Mouse (Mus musculus): ENCODE measurements around the gene Kcnt2.
A peak's percentile ranks its signal among the peaks of the same experiment; 100 is the strongest.

Gene Kcnt2

DNA sequence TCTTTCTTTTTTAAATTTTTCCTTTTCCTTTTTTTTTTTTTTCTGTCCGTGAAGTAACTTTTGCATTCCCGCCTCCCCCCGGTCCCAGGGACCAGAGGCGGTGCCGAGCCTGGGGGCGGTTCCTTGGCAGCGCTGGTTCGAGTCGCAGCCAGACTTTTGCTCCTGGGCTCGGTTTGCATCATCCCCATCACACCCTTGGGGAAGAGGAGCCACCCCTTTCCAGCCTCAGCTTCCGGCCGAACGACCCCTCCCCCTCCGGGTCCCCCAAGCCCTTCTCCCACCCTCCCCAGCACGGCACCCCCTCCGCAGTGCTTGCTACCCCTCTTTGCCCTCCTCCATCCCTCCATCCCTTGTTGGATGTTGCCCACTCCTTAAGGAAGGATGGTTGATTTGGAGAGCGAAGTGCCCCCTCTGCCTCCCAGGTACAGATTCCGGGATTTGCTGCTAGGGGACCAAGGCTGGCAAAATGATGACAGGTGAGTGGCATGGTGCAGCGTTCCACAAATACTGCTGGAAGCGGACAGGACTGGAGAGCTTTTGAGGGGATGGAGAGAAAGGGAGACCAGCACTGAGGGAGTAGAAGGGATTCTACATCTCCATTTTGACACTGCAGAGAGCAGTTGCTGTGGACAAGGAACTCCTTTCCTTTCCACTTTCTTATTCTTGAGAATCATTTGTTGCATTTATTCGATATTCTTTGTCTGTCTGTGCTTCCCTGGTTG, at the start of gene Kcnt2:
TSS of gene Kcnt2 (plus strand) at position 283 of the 722 bp plus-strand sequence.
- DNase-seq = peak; percentile 98

DNA sequence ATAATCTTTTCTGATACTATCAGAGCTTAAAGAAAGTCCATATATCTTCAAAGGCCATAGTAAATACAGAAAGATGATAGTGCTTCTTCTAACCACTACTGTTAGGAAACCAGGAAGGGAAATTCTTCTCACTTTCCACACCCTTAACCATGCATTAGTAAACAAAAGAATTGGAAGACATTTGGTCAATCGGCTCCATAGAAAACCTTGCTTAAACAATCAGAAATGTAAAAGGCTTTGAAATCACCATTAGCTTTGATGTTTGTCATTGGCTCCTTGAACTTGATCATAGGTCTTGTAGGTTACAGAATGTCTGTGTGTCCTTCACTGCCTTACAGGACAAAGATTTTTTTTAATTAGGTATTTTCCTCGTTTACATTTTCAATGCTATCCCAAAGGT, 40.6 kb upstream of the Kcnt2 start:
- no peak for DNase-seq

DNA sequence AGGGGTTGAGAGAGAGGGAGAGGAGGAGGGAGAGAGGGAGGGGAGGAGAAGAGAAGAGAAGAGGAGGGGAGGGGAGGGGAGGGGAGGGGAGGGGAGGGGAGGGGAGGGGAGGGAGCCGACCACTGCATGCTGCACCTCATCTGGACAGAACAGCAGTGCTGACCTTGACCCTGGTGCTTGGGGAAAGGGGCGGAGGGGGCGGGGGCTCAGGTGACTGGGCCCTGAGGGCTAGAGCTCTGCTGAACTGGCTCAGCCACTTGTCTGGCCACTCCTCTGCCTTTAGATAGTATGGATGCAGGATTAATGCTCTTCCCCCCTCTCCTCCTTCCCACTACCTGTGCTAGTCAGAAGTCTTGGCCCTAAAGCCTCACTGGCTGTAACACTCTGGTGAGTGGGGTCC, 20.7 kb upstream of the Kcnt2 start:
- DNase-seq = no peak

DNA sequence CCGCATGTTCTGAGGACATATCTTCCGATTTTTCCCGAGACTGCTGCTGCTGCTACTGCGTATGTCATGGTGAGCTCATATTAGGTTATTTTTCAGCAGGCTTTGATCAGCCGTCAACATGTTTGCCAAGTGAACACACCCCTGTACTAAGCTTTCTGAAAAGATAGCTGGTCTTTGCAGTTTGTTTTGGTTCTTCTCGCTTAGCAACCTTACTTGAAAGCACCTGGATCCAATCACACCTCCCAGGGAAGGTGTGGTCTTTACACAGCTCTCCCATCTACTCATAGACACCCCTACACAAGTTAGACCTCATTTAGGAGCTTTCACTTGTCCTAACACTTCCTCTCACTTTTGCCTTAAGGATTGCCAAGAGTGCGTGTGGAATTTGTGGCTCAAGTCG, 19.3 kb upstream of the Kcnt2 start:
- DNase-seq = peak; percentile 86

DNA sequence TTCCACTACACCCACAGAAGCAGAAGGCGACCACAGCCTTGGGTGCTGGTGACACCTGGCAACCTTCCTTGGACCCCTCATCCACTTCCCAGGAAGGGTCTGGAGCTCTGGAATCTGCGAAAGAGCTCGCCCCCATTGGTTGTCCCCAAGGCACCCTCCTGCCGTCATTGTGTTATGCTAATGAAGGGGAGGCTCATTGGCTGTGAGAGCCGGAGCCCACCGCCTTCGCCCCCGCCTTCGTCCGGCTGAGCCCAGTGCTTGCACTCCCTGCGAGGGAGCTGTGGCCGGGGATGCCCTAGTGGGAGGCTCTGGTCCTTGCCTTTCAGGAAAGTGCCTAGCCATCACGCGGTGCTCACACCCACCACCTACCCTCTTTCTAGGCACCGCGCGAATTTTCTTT, 493 bp upstream of the Kcnt2 start:
- peak; percentile 98 for DNase-seq

DNA sequence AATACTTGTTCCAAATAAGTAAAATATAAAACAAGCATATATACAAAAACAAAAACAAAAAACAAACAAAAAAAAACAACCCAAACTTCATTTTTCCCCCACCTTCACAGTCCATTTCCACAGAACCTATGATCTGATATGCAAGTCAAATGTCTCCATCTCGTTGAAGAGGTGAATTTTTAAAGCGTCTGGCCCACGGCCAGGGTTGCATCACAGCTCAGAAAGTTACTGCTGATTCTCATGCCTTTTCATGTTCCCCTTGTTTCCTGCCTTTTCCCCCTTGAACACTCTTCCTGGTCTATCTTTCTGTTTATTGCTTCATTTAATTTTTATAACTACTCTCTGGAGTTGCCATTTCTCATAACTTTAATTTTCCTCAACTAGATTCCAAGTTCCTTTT, 18.7 kb downstream of the Kcnt2 start:
- DNase-seq = peak; percentile 93

DNA sequence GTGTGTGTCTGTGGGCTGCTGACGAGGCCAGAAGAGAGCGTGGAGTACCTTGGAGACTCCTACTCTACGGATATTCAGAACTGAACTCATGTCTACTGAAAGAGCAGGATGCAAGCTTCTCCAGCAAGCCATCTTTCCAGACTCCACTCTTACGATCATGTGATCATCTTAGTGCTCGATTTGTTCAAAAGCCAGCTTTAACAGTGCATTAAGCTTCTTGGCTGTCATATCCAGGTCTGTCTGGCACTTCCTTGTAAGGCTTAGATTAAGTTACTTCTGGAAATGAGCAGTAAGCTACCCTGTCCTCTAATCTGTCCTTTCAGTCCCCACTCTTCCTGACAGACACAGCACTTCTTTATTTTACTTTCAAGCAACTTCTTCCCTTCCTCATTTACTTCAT, 20.1 kb downstream of the Kcnt2 start:
- peak; percentile 82 for DNase-seq

DNA sequence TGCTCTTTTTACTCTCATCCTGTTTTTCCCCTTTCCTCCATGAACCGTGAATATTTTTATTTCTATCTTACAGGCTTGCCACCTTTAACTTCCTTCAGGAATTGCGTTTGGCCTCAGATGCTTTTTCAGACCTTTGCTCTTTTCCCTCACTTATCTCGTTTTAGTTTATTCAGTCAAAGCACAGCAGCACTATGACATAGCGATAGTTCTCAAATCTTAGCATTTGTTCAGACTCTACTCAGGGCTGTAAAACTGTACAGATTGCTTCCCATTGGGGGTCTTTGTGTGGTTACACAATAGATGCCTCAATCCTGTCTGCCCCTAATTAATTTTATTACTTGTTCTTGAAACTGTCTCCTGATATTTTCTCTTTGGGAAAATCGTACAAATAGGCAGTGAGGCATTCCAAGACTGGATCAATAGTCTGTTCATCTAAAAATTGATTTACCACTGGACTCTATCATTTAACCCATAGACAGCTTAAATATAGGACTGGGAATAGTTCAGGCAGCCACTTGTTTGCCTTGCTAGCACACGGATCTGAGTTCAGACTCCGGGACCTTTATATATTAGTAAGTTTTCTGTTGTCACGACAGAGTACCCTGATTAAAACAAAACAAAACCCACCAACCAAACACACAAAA, 20.8 kb downstream of the Kcnt2 start:
- DNase-seq = no peak

DNA sequence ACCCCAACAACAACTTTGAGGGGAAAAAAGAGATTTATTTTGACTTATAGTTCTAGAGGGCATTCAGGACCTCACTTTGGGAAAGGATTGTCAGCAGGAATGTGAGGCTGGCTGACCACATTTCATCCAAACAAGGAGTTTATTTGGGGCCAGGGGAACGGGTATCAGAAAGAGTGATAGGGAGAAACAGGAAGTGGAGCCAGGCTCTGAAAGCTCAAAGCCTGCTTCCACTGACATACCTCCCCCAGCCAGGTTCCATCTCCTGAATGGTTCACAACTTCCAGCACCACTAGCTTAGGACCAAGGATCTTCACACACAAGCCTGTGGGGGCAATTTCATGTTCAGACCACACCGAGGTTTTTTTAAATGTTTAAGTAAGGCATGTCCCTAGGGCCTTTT, 21.3 kb downstream of the Kcnt2 start:
- peak; percentile 90 for DNase-seq

DNA sequence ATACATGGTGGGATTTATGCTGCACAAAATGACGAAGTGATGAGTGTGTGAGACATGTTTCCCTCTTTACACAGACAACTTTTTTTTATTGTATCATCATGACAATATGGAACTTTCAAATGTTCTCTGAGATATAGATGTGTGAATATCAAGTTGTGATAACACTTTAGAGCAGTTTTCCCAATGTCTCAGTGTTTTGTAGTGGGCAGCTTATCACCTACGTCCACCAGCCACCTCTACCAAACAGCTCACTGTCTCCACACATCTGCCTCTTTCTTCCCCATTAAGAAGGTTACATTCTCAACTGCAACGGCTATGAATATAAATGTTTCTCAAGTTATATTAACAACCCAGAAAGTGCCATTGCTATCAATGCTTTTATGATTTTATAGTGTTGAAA, 27.7 kb downstream of the Kcnt2 start:
- DNase-seq = no peak

DNA sequence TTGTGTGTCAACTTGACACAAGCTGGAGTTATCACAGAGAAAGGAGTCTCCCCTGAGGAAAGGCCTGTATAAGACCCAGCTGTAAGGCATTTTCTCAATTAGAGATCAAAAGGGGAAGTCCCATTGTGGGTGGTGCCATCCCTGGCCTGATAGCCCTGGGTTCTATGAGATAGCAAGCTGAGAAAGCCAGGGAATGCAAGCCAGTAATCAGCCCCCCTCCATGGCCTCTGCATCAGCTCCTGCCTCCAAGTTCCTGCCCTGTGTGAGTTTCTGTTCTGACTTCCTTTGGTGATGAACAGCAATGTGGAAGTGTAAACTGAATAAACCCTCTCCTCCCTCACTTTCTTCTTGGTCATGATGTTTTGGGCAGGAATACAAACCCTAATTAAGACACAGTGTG, 29.9 kb downstream of the Kcnt2 start:
- DNase-seq = peak; percentile 84

DNA sequence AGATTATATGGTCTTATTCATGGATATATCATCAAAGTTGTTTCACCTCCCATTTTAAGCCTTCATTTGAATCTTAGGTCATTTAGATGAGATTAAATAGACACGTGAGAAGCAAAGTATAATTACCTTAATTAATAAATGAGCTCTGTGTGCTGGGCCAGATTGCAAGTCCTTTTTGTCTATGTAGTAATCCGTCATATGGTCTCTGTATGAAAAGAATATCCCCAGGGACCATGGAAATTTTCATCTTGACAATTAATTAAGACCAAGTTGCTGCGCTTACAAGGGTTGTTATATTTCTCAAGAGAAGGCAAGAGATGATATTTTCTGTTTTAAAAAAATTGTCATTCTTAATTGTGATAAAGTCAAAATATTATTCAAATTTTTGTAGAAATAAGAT, 47.2 kb downstream of the Kcnt2 start:
- no peak for DNase-seq

DNA sequence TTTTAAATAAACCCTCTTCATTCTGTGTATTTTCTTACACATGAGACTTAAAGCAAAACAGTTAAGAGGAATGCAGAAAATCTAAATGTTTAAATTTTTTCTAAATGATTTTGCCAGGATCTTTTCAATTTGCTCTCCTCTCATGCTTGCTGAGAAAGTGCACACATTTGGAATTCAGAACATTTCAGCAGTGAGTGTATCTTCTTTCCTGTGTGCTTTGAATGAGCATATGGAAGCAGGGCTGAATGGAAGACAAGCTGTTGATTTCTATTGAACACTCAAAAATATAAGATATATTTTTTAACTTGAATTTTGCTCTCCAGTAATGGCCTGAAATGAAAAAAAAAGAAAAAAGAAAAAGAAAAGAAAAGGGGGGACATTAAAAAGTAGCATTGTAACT, 49.5 kb downstream of the Kcnt2 start:
- DNase-seq = no peak

DNA sequence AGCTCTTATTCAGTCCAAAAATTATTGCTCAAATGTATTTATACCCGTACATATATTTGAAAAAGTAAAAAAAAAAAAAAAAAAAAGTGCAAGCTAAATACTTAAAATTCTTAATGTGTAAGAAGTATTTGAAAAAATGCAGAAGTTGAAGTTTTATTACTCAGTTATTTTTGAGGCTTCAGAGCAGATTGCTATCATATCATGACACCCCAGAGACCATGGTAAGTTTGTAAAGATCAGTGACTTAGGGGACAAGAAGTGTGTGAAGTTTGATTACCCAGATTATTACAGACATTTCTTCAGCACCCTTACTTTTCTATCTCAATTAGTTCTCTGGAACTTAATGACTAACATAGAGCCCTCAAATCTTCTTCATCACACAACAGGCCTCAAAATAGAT, 58.3 kb downstream of the Kcnt2 start:
- DNase-seq = no peak

DNA sequence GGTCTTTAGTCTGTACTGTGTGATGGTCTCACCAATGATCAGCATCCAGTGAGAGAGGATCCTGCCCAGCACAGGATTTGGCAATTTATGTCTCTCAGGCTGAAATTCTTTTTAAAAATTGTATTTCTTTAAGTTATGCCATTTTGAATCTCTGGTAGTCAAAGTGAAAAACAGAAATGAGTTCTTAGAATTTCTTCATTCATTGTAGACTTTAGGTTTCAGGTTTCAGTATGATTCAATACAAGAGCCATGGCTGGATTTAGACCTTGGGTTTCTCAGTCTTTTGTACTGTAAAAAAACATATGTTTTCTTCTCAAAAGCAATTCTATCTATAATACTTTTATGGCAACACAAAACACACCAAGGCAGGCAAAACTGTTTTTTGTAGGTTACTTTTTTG, 59.4 kb downstream of the Kcnt2 start:
- DNase-seq = no peak

DNA sequence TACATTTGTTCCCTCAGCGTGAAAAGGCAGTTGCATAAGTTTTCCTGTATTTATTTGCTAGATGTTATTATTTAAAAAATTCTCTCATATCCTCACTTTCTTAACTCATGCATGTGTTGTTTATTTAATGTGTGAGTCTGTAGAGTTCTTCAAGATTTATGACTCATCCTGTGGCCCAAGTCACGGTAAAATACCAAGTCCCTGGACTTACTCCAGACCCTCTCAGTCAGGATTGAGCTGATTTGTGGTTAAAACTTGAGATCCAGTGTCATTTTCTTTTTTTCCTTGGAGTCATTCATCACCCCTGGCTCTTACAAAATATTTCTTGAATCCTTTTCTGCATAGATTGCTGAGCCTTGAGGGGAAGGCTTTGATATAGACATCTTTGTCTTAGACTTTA, 60.4 kb downstream of the Kcnt2 start:
- peak; percentile 91 for DNase-seq

DNA sequence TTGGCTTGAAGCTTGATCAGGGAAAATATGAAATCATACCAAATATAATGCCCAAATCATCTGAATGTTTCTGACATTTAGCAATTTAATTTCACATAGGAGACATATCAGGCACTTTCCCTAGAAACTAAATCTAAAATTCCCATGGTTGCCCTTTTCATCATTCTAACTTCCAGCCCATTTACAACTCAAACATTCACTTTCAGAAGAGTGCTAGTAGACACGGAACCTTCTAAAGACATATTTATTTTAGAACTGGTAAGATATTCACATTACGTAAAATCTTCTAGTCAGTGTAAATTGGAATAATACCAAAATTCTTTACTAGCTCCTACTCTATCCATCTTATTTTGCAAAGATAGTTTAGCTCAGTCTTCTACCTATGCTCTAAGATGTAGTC, 64.8 kb downstream of the Kcnt2 start:
- no peak for DNase-seq

DNA sequence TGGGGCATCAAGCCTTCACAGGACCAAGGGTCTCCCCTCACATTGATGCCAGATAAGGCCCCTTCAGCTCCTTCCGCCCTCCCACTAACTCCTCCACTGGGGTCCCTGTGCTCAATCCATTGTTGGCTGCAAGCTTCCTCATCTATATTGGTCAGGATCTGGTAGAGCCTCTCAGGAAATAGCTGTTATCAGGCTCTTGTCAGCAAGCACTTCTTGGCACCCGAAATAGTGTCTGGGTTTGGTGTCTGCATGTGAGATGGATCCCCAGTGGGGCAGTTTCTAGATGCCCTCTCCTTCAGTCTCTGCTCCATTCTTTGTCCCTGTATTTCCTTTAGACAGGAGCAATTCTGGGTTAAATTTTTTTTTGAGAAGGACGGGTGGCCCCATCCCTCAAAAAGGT, 79.1 kb downstream of the Kcnt2 start:
- peak; percentile 90 for DNase-seq

DNA sequence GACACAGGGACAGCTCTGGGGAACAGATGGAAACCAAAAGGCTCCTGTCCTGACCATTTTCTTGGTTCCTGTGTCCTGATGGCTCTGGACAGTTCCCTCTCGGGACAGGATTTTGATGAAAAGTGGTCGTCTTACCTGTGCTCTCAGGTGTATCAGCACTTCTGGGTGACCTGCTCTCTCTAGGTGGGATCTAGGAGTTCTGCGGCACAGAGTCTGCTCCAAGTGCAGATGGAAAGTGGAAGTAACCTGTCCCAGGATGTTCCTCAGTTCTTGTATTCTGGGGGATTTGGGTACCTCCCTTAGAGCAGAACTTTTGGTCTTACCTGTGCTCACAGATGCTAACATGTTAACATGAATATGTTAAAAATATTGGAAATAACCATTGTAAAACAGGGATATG, 80.8 kb downstream of the Kcnt2 start:
- peak; percentile 81 for DNase-seq

DNA sequence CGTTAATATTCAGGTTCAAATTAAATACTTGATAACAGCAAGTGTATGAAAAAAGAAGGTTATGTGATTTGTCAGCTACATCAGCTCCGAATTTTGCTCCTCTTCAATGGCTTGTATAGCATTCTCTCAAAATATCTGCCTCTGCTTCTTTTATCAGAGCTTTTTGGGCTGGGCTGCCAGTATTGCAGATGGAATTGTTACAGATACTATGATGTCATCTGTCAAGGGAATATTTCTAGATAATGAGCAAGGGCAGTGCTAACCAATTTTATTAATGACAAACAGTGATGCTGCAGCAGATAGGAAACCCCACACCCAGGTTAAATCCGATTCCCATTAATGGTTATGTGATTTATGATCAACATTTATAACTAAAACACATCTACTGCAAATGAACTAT, 87.7 kb downstream of the Kcnt2 start:
- peak; percentile 79 for DNase-seq

DNA sequence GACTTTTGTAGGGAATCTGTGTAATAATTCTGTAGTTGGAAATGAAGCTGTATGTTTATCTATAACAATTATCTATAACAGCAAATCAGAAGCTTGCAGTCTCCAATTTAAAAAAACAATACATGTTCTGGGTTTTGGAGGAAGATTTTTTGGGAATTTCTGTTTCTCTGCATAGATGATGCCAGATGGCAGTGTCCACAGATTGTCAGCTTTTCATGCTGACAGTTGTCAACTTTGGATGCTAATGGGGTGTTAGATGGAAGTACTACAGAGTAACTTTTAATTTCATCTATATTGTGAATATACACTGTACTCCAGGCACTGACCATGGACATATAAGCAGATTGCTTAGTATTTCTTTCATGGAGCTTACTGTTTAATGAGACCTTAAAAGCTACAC, 92.5 kb downstream of the Kcnt2 start:
- DNase-seq = no peak

DNA sequence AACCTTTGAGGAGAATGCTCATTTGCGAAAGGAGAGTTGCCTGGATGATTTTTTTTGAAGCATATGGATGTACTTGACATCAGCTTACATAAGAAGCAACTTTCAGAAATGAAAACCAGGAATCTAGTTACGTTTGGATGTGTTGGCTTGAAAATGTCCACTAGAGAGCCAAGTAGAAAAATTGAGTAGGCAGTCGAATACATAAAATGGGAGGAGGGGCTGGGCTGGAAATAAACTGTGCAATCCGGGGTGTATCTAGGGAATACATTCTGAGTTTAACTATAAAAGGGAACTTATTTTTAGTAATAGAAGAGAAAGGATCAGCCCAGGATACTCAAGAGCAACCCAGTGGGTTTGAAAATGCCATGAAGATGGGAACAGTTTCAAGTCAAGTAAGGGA, 93.4 kb downstream of the Kcnt2 start:
- peak; percentile 80 for DNase-seq

DNA sequence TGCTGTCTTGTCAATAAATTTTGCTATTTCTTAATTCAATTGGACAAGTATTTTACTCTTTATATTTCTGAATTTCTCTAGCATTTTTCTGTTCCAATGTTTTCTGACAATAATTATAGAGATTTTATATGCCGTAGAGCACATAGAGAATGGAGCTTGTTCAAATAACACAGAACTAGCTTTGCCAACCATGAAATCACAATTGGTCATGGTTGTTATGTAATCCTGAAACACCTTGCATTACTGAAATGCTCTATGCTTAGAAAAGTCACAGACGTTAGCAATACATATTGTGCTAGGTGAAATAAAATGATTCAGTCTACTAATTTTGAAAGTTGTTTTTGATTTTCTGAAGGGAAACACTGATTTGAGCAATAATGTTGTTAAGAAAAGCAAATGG, 118.8 kb downstream of the Kcnt2 start:
- no peak for DNase-seq

DNA sequence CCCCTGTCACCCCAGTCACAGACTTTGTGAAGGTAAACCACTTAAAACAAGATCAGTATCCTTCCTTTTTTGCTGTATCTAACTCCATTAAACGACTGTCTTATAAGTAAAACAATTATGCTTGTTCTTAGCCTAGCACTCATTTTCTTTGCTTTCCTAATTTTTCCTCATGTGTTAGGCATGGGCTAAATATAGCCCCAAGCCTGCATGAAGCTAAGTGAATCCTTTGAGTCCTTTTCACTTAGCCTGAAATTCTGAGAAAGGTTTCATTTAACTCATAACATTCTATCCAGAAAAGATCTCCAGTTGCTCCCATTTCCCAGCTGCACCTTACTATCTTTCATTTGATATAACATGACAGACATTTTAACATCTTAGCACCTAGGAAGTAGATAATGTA, 127.6 kb downstream of the Kcnt2 start:
- DNase-seq = no peak

DNA sequence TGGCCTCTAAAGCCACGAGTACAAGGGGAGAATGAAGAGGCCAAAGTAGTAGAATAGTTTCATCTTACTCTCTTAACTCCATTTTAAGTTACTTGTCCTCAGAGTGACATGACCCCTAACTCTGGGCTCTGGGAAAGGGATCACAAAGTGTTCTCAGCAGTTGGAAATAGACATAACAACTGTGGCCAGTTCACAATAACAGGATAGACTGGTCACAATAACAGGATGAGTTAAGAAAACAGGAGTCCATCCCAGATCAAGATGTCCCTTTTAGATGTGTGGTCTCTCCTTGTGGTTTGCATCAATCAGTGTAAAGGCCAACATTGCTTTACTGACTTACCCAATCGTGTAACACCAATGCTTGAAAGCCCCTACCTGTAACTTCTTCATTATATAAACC, 132.8 kb downstream of the Kcnt2 start:
- DNase-seq = peak; percentile 94
